Mouse (Mus musculus) heart, embryonic 13.5 days (tissue): ENCODE measurements around the gene Plac8. TPM values are rescaled to one million over a fixed set of nuclear protein-coding genes. Genes with fewer than 3 reads are reported as not detected.

Experiments used
- ATAC-seq: fragments of 200-750 bp; cut with Nextera tagmentation; 2 replicates; pipeline ENCODE4 v1.8.0; 2017; ENCODE audit warnings: moderate TSS enrichment; ENCODE audit not compliant: insufficient number of reproducible peaks, low FRiP score, low TSS enrichment; ENCODE audit errors: extremely low read depth
- H3K27ac ChIP-seq: fragments of 300-500 bp; sonication (generic); replicated peaks from 2 replicates; pipeline ENCODE4 v1.5.1; 2015; ENCODE audit warnings: moderate library complexity, mild to moderate bottlenecking, inconsistent platforms
- H3K27me3 ChIP-seq: fragments of 300-500 bp; sonication (generic); replicated peaks from 2 replicates; pipeline ENCODE4 v1.6.1; 2015; ENCODE audit warnings: mild to moderate bottlenecking, inconsistent platforms
- H3K36me3 ChIP-seq: fragments of 300-500 bp; sonication (generic); 2 replicates; pipeline ENCODE4 v1.6.1; 2015; ENCODE audit warnings: mild to moderate bottlenecking, inconsistent platforms
- H3K4me1 ChIP-seq: fragments of 300-500 bp; sonication (generic); 2 replicates; pipeline ENCODE4 v1.6.1; 2015; ENCODE audit warnings: inconsistent platforms
- H3K4me2 ChIP-seq: fragments of 300-500 bp; sonication (generic); 2 replicates; pipeline ENCODE4 v1.6.1; 2015; ENCODE audit warnings: inconsistent platforms, mild to moderate bottlenecking, moderate library complexity
- H3K4me3 ChIP-seq: fragments of 300-500 bp; sonication (generic); 2 replicates; pipeline ENCODE4 v1.5.1; 2015; ENCODE audit warnings: moderate library complexity, mild to moderate bottlenecking, inconsistent platforms
- H3K9ac ChIP-seq: fragments of 300-500 bp; sonication (generic); 2 replicates; pipeline ENCODE4 v1.6.1; 2015; ENCODE audit warnings: inconsistent platforms, mild to moderate bottlenecking, moderate library complexity
- H3K9me3 ChIP-seq: fragments of 300-500 bp; sonication (generic); 2 replicates; pipeline ENCODE4 v1.6.1; 2016; ENCODE audit warnings: inconsistent platforms
- WGBS: fragments of 180-500 bp; shearing (Covaris S2); methylation state at CpG from one replicate; pipeline ENCODE4 v1.1.7; 2015; ENCODE audit warnings: mixed read lengths; 5-methylcytosine and 5-hydroxymethylcytosine counted together
- polyA plus RNA-seq: library from polyadenylated mRNA; unstranded; fragments of >200 nt; fragmentation: Nextera tagmentation; extraction: Ambion mirVana; gene quantifications from 2 replicates; pipeline ENCODE4 v1.2.1, GENCODE M21; 2015

The Plac8 gene
- polyA plus RNA-seq, 1 experiment from 2014 or later, result 5.7 TPM

GRCm38 (mm10) chr5:100559357-100559756, 12.7 kb downstream of the Plac8 start:
- Histone ChIP-seq H3K4me2 (no peak overlapping the region), H3K9me3 (no peaks in the 10 kb centered on the region), H3K4me3 (no peak overlapping the region), H3K4me1 (no peaks in the 10 kb centered on the region), H3K27me3 (no peaks in the 10 kb centered on the region), H3K36me3 (no peaks in the 10 kb centered on the region), H3K27ac (no peak overlapping the region), H3K9ac (no peak overlapping the region)
- WGBS, result 85% methylated on average over 7 of the region's 7 CpGs
- ATAC-seq, result no peak

GRCm38 (mm10) chr5:100558783-100559182, 13.3 kb downstream of the Plac8 start:
- no peaks in the 10 kb centered on the region for H3K36me3 ChIP-seq
- H3K27me3 ChIP-seq, result no peaks in the 10 kb centered on the region
- no peak overlapping the region for H3K9ac ChIP-seq
- ATAC-seq, result no peak
- H3K4me1 ChIP-seq, result no peaks in the 10 kb centered on the region
- no peaks in the 10 kb centered on the region for H3K9me3 ChIP-seq
- no peak overlapping the region for H3K4me3 ChIP-seq
- H3K4me2 ChIP-seq, result no peak overlapping the region
- 84% methylated on average over 3 of the region's 3 CpGs for WGBS
- no peak overlapping the region for H3K27ac ChIP-seq

GRCm38 (mm10) chr5:100557537-100557936, 14.5 kb downstream of the Plac8 start:
- WGBS, result 54% methylated on average over 9 of the region's 9 CpGs
- Histone ChIP-seq H3K4me2 (no peak overlapping the region), H3K9me3 (no peaks in the 10 kb centered on the region), H3K4me1 (no peaks in the 10 kb centered on the region), H3K4me3 (no peak overlapping the region), H3K27ac (no peak overlapping the region), H3K9ac (no peak overlapping the region), H3K36me3 (no peaks in the 10 kb centered on the region), H3K27me3 (no peaks in the 10 kb centered on the region)
- no peak for ATAC-seq

- H3K4me1 ChIP-seq, result no peaks in the 10 kb centered on the region
- no peak overlapping the region for H3K9ac ChIP-seq
- H3K36me3 ChIP-seq, result no peaks in the 10 kb centered on the region
- 84% methylated on average over 14 of the region's 14 CpGs for WGBS
- ATAC-seq, result no peak
- H3K4me3 ChIP-seq, result no peak overlapping the region
- H3K9me3 ChIP-seq, result no peaks in the 10 kb centered on the region
- no peaks in the 10 kb centered on the region for H3K27me3 ChIP-seq
- H3K27ac ChIP-seq, result no peak overlapping the region
- no peak overlapping the region for H3K4me2 ChIP-seq
Observed at GRCm38 (mm10) chr5:100557019-100557418, 15.0 kb downstream of the Plac8 start.

GRCm38 (mm10) chr5:100553426-100553825, 18.6 kb downstream of the Plac8 start:
- H3K9ac ChIP-seq, result no peak overlapping the region
- 64% methylated on average over 8 of the region's 8 CpGs for WGBS
- no peaks in the 10 kb centered on the region for H3K4me1 ChIP-seq
- H3K4me2 ChIP-seq, result no peak overlapping the region
- peaks cover 16% of the 10 kb centered on the region for H3K36me3 ChIP-seq
- no peak for ATAC-seq
- H3K27me3 ChIP-seq, result no peaks in the 10 kb centered on the region
- H3K4me3 ChIP-seq, result no peak overlapping the region
- H3K27ac ChIP-seq, result no peak overlapping the region
- H3K9me3 ChIP-seq, result no peaks in the 10 kb centered on the region

- Histone ChIP-seq H3K4me2 (no peak overlapping the region), H3K27ac (no peak overlapping the region), H3K36me3 (peaks cover 31% of the 10 kb centered on the region), H3K4me1 (no peaks in the 10 kb centered on the region), H3K9me3 (no peaks in the 10 kb centered on the region), H3K9ac (no peak overlapping the region), H3K27me3 (no peaks in the 10 kb centered on the region), H3K4me3 (no peak overlapping the region)
- no peak for ATAC-seq
- 48% methylated on average over 2 of the region's 2 CpGs for WGBS
Observed at GRCm38 (mm10) chr5:100551952-100552351, 20.1 kb downstream of the Plac8 start.

- no peak for ATAC-seq
- H3K36me3 ChIP-seq, result peaks cover 47% of the 10 kb centered on the region
- no peak overlapping the region for H3K27ac ChIP-seq
- no peaks in the 10 kb centered on the region for H3K9me3 ChIP-seq
- H3K4me3 ChIP-seq, result no peak overlapping the region
- H3K9ac ChIP-seq, result no peak overlapping the region
- H3K4me1 ChIP-seq, result no peaks in the 10 kb centered on the region
- H3K4me2 ChIP-seq, result no peak overlapping the region
- no peaks in the 10 kb centered on the region for H3K27me3 ChIP-seq
- WGBS, result 76% methylated on average over 1 of the region's 1 CpGs
Observed at GRCm38 (mm10) chr5:100550151-100550550, 21.9 kb downstream of the Plac8 start.

GRCm38 (mm10) chr5:100549311-100549710, 22.7 kb downstream of the Plac8 start:
- H3K9me3 ChIP-seq, result no peaks in the 10 kb centered on the region
- H3K36me3 ChIP-seq, result peaks cover 56% of the 10 kb centered on the region
- no peak overlapping the region for H3K27ac ChIP-seq
- 92% methylated on average over 4 of the region's 4 CpGs for WGBS
- no peaks in the 10 kb centered on the region for H3K4me1 ChIP-seq
- no peak for ATAC-seq
- H3K27me3 ChIP-seq, result no peaks in the 10 kb centered on the region
- no peak overlapping the region for H3K4me3 ChIP-seq
- no peak overlapping the region for H3K4me2 ChIP-seq
- no peak overlapping the region for H3K9ac ChIP-seq

- Histone ChIP-seq H3K9me3 (no peaks in the 10 kb centered on the region), H3K27me3 (no peaks in the 10 kb centered on the region), H3K4me2 (no peak overlapping the region), H3K27ac (no peak overlapping the region), H3K9ac (no peak overlapping the region), H3K36me3 (peaks cover 66% of the 10 kb centered on the region), H3K4me3 (no peak overlapping the region), H3K4me1 (no peaks in the 10 kb centered on the region)
- WGBS, result 93% methylated on average over 2 of the region's 2 CpGs
- ATAC-seq, result no peak
Observed at GRCm38 (mm10) chr5:100548236-100548635, 23.8 kb downstream of the Plac8 start.

- H3K9me3 ChIP-seq, result no peaks in the 10 kb centered on the region
- H3K4me2 ChIP-seq, result no peak overlapping the region
- H3K27ac ChIP-seq, result no peak overlapping the region
- H3K27me3 ChIP-seq, result no peaks in the 10 kb centered on the region
- no peak for ATAC-seq
- H3K36me3 ChIP-seq, result peaks cover 83% of the 10 kb centered on the region
- no peak overlapping the region for H3K9ac ChIP-seq
- H3K4me3 ChIP-seq, result no peak overlapping the region
- no peaks in the 10 kb centered on the region for H3K4me1 ChIP-seq
- 80% methylated on average over 5 of the region's 6 CpGs for WGBS
Observed at GRCm38 (mm10) chr5:100546294-100547080, 25.6 kb downstream of the Plac8 start.

- Histone ChIP-seq H3K36me3 (peaks cover 81% of the 10 kb centered on the region), H3K4me3 (no peak overlapping the region), H3K4me1 (no peaks in the 10 kb centered on the region), H3K9ac (no peak overlapping the region), H3K4me2 (no peak overlapping the region), H3K27me3 (no peaks in the 10 kb centered on the region), H3K27ac (no peak overlapping the region), H3K9me3 (no peaks in the 10 kb centered on the region)
- 81% methylated on average over 3 of the region's 3 CpGs for WGBS
- ATAC-seq, result no peak
Observed at GRCm38 (mm10) chr5:100536638-100537037, 35.4 kb downstream of the Plac8 start.

- Histone ChIP-seq H3K9ac (no peak overlapping the region), H3K4me3 (no peak overlapping the region), H3K4me1 (no peaks in the 10 kb centered on the region), H3K4me2 (no peak overlapping the region), H3K27ac (no peak overlapping the region), H3K27me3 (no peaks in the 10 kb centered on the region), H3K9me3 (no peaks in the 10 kb centered on the region), H3K36me3 (peaks cover 81% of the 10 kb centered on the region)
- 60% methylated on average over 7 of the region's 7 CpGs for WGBS
- ATAC-seq, result no peak
Observed at GRCm38 (mm10) chr5:100535826-100536225, 36.2 kb downstream of the Plac8 start.
